Mouse (Mus musculus): ENCODE data around the gene Eif3g. TPM values are rescaled to one million over a fixed set of nuclear protein-coding genes. Genes with fewer than 3 reads are reported as not detected.

Gene Eif3g
- total RNA-seq, 2 experiments from 2014 or later, result 47.4 to 59.7 TPM

DNA sequence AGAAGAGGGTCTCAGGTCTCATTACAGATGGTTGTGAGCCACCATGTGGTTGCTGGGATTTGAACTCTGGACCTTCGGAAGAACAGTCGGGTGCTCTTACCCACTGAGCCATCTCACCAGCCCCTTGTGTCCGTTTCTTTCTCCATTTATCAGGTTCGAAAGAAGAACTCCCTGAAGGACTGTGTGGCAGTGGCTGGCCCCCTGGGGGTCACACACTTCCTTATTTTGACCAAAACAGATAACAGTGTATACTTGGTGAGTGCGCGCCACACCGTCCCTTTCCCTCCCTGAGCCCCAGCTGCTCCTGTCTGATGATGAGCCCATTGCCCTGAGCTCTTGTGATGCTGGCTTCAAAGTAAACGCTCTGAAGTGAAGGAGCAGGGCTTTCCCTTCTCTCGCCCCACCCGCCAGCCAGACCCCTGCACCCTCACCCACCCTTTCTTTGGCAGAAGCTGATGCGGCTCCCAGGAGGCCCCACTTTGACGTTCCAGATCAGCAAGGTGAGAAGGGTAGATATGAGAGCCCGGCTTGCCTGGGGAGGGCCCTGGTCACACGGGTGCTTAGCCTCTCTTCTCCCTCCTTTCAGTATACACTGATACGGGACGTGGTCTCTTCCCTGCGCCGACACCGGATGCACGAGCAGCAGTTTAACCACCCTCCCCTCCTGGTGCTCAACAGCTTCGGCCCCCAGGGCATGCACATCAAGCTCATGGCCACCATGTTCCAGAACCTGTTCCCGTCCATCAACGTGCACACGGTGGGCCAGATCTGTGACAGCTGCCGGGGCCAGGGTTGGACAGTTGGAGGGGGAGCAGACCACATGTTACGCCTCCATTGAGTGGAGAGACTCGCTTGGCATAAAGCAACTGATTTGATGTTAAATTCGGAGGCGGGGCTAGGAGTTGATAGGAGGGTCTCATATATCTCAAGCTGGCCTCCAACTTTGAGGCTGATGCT, 9.0 kb downstream of the Eif3g start:
- no peak for ATAC-seq (replicated peaks; ENCODE audit: low FRiP score, poor library complexity, severe bottlenecking)

DNA sequence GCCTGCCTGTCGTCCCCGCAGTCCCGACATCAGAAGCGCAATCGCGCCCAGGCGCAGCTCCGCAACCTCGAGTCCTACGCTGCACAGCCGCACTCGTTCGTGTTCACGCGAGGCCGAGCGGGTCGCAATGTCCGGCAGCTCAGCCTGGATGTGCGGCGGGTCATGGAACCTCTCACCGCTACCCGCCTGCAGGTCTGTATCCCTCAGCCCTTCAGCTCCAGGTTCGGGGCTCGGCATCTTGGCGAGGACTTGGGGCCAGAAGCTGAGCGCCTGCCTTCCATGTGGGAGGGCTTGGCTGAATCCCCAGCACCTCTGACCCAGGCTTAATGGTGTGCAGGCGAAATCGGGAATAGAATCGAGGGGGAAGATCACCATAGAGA, 10.0 kb downstream of the Eif3g start:
- no peak for ATAC-seq (replicated peaks; ENCODE audit: low FRiP score, poor library complexity, severe bottlenecking)

GRCm38 (mm10) chr9:20887704-20888385, 10.6 kb downstream of the Eif3g start, which contains the start of gene Ppan:
Ppan (plus strand) TSS chr9:20888175.
- ATAC-seq (replicated peaks; ENCODE audit: low FRiP score, poor library complexity, severe bottlenecking), result peak; percentile 100

DNA sequence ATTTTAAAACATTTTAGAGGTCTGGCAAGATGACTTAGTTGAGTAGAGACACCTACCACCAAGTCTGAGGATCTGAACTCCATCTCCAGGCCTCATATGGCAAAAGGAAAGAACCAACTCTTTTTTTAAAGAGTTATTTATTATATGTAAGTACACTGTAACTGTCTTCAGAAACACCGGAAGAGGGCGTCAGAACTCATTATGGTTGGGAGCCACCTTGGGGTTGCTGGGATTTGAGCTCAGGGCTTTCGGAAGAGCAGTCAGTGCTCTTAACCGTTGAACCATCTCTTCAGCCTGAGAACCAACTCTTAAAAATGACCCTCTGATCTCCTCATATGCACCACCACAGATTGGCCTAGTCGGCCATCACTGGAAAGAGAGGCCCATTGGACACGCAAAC, 11.2 kb downstream of the Eif3g start:
- ATAC-seq (replicated peaks; ENCODE audit: low FRiP score, poor library complexity, severe bottlenecking), result no peak

DNA sequence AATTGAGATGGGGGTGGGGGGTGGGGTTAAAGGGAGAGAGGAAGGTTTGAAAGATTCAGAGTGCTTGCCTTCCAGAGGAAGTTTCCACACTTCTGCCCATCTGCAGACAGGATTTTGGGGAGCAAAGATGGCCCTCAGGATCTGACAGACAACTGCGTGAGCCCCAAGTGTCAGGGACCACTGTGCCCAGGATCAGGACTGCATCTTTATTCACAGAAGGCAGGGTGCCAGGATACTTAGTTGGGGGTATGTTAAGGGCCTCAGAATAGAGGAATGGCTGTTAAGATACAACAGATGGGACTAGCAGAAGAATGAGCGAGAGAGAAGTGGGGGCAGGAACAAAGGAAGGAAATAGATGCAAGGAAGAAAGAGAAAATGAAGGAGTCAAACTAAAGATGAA, 11.9 kb downstream of the Eif3g start:
- ATAC-seq (replicated peaks; ENCODE audit: low FRiP score, poor library complexity, severe bottlenecking), result no peak

DNA sequence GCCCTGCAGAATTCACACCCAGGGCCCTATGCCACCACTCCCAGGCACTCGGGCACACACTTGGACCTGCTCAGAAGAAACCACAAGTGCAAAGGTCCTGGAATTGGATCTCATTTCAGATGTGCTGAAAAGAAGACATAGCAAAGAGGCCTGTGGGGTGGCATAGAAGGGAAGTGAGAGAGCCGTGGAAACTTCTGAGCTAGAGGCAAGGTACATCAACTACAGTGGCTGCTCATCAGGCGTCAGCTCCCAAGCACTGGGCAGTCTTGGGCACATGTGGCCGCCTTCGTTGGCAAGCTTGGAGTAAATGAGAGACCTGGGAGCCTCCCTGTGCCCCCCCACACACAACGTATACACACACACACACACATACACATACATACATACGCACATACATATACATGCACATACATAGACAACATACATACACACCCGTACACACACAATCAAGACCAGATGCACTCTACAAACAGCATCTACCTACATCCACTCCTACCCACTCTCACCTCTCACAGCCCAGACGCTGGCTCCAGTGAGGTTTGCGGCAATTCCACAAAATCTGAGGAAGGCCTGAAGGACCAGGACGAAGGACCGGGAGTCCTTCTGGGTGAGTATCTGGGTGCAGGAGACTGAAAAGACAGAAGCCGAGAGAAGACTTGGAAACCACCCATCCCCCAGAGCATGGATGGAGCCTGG, 19.2 kb downstream of the Eif3g start, which contains the start of gene Angptl6:
TSS of gene Angptl6 (minus strand) at position 631 of the 696 bp plus-strand sequence.
- ATAC-seq (replicated peaks; ENCODE audit: low FRiP score, poor library complexity, severe bottlenecking), result no peak

DNA sequence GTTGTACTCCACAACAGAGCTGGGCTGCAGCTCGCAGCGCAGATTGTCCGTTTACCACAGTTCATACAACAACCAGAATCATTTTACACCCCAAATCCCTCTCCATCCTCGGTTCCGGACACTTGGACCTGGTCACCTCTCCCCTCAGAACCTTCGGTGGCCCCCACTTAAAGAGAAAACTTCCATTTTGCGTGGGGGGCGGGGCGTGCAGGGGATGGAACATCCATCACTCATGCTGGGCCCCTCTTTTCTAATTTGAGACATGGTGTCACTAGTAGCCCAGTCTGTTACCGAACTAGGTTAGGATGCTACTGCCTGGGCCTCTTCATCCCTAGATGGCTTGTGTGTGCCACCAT, 19.7 kb downstream of the Eif3g start:
- no peak for ATAC-seq (replicated peaks; ENCODE audit: low FRiP score, poor library complexity, severe bottlenecking)

GRCm38 (mm10) chr9:20878041-20878709, 20.2 kb downstream of the Eif3g start:
- peak; percentile 92 for ATAC-seq (replicated peaks; ENCODE audit: low FRiP score, poor library complexity, severe bottlenecking)

- ATAC-seq (replicated peaks; ENCODE audit: low FRiP score, poor library complexity, severe bottlenecking), result no peak
These were observed 21.0 kb downstream of the Eif3g start for GRCm38 (mm10) chr9:20877118-20878040.

GRCm38 (mm10) chr9:20876318-20877117, 21.9 kb downstream of the Eif3g start:
- no peak for ATAC-seq (replicated peaks; ENCODE audit: low FRiP score, poor library complexity, severe bottlenecking)

DNA sequence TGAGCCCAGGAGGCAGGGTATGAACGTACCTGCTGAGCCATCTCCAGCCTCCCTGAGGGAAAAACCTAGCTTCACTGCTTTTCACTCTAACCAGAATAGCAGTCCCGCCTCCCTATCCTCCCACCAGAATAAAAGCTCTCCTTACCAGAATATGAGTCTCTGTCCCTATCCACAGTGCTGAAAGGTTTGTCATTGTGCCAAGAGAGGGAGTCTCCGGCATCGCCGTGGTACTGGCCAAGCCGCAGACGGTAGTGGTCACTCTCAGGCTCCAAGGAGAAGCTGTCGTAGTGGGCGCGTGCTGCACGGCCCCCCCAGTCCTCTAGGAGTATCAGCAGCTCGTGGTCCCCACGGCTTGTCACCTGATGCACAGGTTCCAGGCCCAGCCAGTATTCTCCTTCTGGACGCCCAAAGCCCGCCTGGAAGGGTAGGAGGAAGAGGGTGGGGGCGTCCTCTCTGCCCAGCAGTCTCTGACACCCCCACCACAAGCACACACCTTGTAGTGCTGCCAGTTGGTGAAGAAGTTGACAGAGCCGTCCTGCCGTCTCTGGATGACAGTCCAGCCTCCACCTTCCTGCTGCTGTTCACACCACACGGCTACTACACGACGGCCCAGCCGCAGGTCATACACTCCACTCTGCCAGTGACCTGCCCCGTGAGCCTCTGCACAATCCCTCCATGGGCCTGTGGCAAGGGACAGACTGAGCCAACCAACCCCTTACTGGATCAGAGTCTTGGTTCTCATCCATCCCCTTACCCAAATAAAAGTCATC, 23.2 kb downstream of the Eif3g start:
- ATAC-seq (replicated peaks; ENCODE audit: low FRiP score, poor library complexity, severe bottlenecking), result no peak

GRCm38 (mm10) chr9:20873521-20873920, 24.9 kb downstream of the Eif3g start:
- no peak for ATAC-seq (replicated peaks; ENCODE audit: low FRiP score, poor library complexity, severe bottlenecking)

- no peak for ATAC-seq (replicated peaks; ENCODE audit: low FRiP score, poor library complexity, severe bottlenecking)
These were observed 25.4 kb downstream of the Eif3g start for GRCm38 (mm10) chr9:20872991-20873390.

DNA sequence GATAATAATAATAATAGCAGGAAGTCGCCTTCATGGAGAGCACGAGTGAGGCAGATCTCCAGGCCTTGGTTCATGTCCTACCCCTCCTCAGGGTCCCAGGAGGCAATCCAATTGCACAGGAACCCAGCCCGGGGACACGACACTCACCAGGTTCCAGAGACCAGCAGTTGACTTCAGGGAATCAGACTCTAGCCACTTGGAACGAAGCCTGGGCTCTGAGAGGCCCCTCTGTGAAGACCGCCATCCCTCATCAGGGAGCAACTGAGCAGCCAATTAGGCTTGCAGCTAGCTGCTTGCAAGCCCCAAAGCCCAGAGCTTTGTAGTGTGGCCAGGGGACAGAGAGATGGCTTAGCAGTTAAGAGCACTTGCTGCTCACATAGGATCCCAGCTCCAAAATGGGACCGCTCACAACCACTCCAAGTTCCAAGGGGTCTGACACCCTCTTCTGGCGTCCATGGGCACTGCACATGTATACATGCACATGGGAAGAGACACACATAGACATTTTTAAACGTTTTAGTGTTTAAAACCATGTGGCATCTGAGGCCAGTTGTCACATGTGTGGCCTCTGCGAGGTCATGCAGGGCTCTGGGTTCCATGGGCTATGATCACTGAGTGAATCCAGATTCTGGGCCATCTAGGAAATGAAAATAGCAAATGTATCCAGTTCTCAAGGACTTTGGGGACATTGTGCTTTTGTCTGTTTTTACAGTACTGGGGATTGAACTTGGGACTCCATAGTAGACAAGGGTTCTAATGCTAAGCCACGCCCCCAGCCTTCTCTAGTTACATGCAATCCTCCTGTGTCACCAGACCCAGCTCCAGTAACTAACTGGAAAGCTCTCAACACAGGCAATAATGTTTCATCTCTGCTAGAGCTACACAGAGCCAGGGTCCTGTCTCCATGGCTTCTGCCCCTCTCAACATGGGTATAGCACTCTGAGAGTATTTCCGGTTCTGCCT, 27.9 kb downstream of the Eif3g start:
- ATAC-seq (replicated peaks; ENCODE audit: low FRiP score, poor library complexity, severe bottlenecking), result no peak

DNA sequence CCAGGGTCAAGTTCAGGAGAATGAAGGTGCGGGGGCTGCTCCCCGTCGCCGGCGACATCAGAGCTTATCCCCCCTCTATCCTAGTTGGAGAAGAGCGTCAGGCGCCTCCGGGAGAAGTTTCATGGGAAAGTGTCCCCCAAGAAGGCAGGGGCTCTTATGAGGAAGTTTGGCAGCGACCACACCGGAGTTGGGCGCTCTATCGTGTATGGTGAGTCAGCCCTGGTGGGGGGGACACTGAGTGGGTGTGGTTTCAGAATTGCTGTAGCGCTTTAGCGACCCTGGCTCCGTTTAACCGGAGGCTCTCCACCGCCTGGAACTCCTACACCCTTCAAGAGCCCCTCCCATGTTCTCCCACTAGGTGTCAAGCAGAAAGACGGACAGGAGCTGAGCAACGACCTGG, 29.2 kb downstream of the Eif3g start:
- no peak for ATAC-seq (replicated peaks; ENCODE audit: low FRiP score, poor library complexity, severe bottlenecking)

- no peak for ATAC-seq (replicated peaks; ENCODE audit: low FRiP score, poor library complexity, severe bottlenecking)
These were observed 29.9 kb downstream of the Eif3g start, which contains the start of gene A230050P20Rik for GRCm38 (mm10) chr9:20868448-20869001. A230050P20Rik (plus strand) TSS chr9:20868642.
